In genomic region chr9:117566293-117566692, GRCm38 (mm10) we compare ENCODE assay signal across 15 mouse cellular contexts.
DNase-seq lines count a peak whose midpoint lies in the region; ATAC-seq and TF ChIP-seq lines count a peak whose summit lies in the region.
"Had no signal": no experiment of that assay in that cellular context is flagged by ENCODE, and none has a peak within 500 bp of the region (broad histone marks: within the 10 kb centered on the region; RNA-seq: fewer than 3 reads in every experiment).

No protein-coding gene starts in this region.

- DNase-seq in embryo, embryonic 11 days, result peak; percentile 37
- DNase-seq in gastrocnemius, postnatal 14 days, result peak; percentile 11
- DNase-seq in limb, embryonic 10.5 days (ENCODE audit: low spot score), result no peak
- no peak for DNase-seq in urinary bladder, postnatal 10 days (ENCODE audit: low spot score)
- DNase-seq in midbrain, postnatal 0 days (ENCODE audit: low spot score), result no peak
- DNase-seq: adrenal gland, postnatal 36 days; layer of hippocampus, postnatal 36 days; liver, embryonic 13.5 days; thymus, postnatal 4 days had no signal

- H3K4me1 ChIP-seq in heart, embryonic 16.5 days (ENCODE audit: control insufficient read depth, insufficient read depth, low read length), result no peaks in the 10 kb centered on the region
- no peaks in the 10 kb centered on the region for H3K4me1 ChIP-seq in heart, embryonic 11.5 days (ENCODE audit: control insufficient read depth, insufficient read depth, low read length)
- H3K4me1 ChIP-seq in limb, embryonic 10.5 days, result 0 out of 2 replicates have a peak, but pooled peaks cover 4% of the 10 kb centered on the region
- no peaks in the 10 kb centered on the region for H3K4me1 ChIP-seq in midbrain, postnatal 0 days (ENCODE audit: insufficient read depth, low read length)
- H3K4me1 ChIP-seq: liver, embryonic 13.5 days had no signal

- no peak overlapping the region for H3K4me2 ChIP-seq in heart, embryonic 16.5 days (ENCODE audit: low read depth, low read length)
- H3K4me2 ChIP-seq in heart, embryonic 11.5 days, result no peak overlapping the region
- H3K4me2 ChIP-seq in midbrain, postnatal 0 days (ENCODE audit: low read depth, low read length, poor library complexity, severe bottlenecking), result no peak overlapping the region
- H3K4me2 ChIP-seq: embryonic facial prominence, embryonic 13.5 days; liver, embryonic 13.5 days; stomach, embryonic 15.5 days had no signal

- intact Hi-C loops in gastrocnemius, postnatal 14 days (cut with DNase I; ENCODE audit: low total_unique reads), result no loop called here

- H3K9ac ChIP-seq in heart, embryonic 16.5 days (ENCODE audit: low read length), result no peak overlapping the region
- H3K9ac ChIP-seq in heart, embryonic 11.5 days (ENCODE audit: low read depth, low read length), result no peak overlapping the region
- H3K9ac ChIP-seq in midbrain, postnatal 0 days (replicated peaks; ENCODE audit: low read length, poor library complexity, severe bottlenecking), result no peak overlapping the region
- H3K9ac ChIP-seq: embryonic facial prominence, embryonic 13.5 days; liver, embryonic 13.5 days; stomach, embryonic 15.5 days had no signal

- peak; percentile 39; the same call in 1 of the 2 replicates for ATAC-seq in heart, embryonic 16.5 days (replicated peaks; ENCODE audit: extremely low read depth, insufficient read depth, low FRiP score)
- no peak for ATAC-seq in heart, embryonic 11.5 days (replicated peaks; ENCODE audit: insufficient number of reproducible peaks, low FRiP score, low TSS enrichment)
- no peak for ATAC-seq in midbrain, postnatal 0 days (ENCODE audit: low FRiP score)
- ATAC-seq: forebrain, embryonic 16.5 days had no signal

- TF ChIP-seq CTCF in midbrain, postnatal 0 days (IDR thresholded peaks at IDR 0.05), result no peak

- H3K9me3 ChIP-seq in heart, embryonic 16.5 days (replicated peaks; ENCODE audit: control insufficient read depth, low read length), result no peaks in the 10 kb centered on the region
- H3K9me3 ChIP-seq in heart, embryonic 11.5 days (replicated peaks; ENCODE audit: control insufficient read depth, low read length), result no peaks in the 10 kb centered on the region
- no peaks in the 10 kb centered on the region for H3K9me3 ChIP-seq in limb, embryonic 10.5 days (replicated peaks)
- no peaks in the 10 kb centered on the region for H3K9me3 ChIP-seq in midbrain, postnatal 0 days (ENCODE audit: low read length)
- H3K9me3 ChIP-seq: embryonic facial prominence, embryonic 13.5 days; liver, embryonic 13.5 days; stomach, embryonic 15.5 days had no signal

- H3K36me3 ChIP-seq in heart, embryonic 16.5 days (ENCODE audit: control insufficient read depth, insufficient read depth), result no peaks in the 10 kb centered on the region
- H3K36me3 ChIP-seq in heart, embryonic 11.5 days (ENCODE audit: control insufficient read depth, insufficient read depth, low read length), result no peaks in the 10 kb centered on the region
- no peaks in the 10 kb centered on the region for H3K36me3 ChIP-seq in limb, embryonic 10.5 days
- no peaks in the 10 kb centered on the region for H3K36me3 ChIP-seq in midbrain, postnatal 0 days (ENCODE audit: insufficient read depth, low read length)
- H3K36me3 ChIP-seq: embryonic facial prominence, embryonic 13.5 days; liver, embryonic 13.5 days; stomach, embryonic 15.5 days had no signal

- no peak overlapping the region for H3K4me3 ChIP-seq in heart, embryonic 16.5 days (ENCODE audit: low read length)
- H3K4me3 ChIP-seq in heart, embryonic 11.5 days (ENCODE audit: low read depth, low read length), result no peak overlapping the region
- H3K4me3 ChIP-seq in limb, embryonic 10.5 days, result no peak overlapping the region
- H3K4me3 ChIP-seq in midbrain, postnatal 0 days (ENCODE audit: low read depth, low read length), result no peak overlapping the region
- H3K4me3 ChIP-seq: embryonic facial prominence, embryonic 13.5 days; liver, embryonic 13.5 days; myocyte; stomach, embryonic 15.5 days had no signal

- 65% methylated on average over 10 of the region's 10 CpGs for WGBS in heart, embryonic 16.5 days
- WGBS in heart, embryonic 11.5 days (ENCODE audit: insufficient replicate concordance), result 66% methylated on average over 10 of the region's 10 CpGs
- 77% methylated on average over 10 of the region's 10 CpGs for WGBS in limb, embryonic 10.5 days
- 86% methylated on average over 10 of the region's 10 CpGs for WGBS in midbrain, postnatal 0 days

- H3K27ac ChIP-seq in heart, embryonic 16.5 days (ENCODE audit: low read length), result no peak overlapping the region
- H3K27ac ChIP-seq in heart, embryonic 11.5 days (ENCODE audit: low read depth, low read length), result no peak overlapping the region
- H3K27ac ChIP-seq in limb, embryonic 10.5 days, result peak overlapping the region; percentile 32; the same call in 1 of the 2 replicates
- H3K27ac ChIP-seq in midbrain, postnatal 0 days (ENCODE audit: low read depth, low read length), result no peak overlapping the region
- H3K27ac ChIP-seq: embryonic facial prominence, embryonic 13.5 days; liver, embryonic 13.5 days; stomach, embryonic 15.5 days had no signal

- H3K27me3 ChIP-seq in heart, embryonic 16.5 days (ENCODE audit: control insufficient read depth, insufficient read depth, low read length), result no peaks in the 10 kb centered on the region
- no peaks in the 10 kb centered on the region for H3K27me3 ChIP-seq in heart, embryonic 11.5 days (ENCODE audit: control insufficient read depth, insufficient read depth, low read length)
- H3K27me3 ChIP-seq in limb, embryonic 10.5 days (ENCODE audit: low read depth, poor library complexity, severe bottlenecking), result no peaks in the 10 kb centered on the region
- H3K27me3 ChIP-seq in midbrain, postnatal 0 days (ENCODE audit: insufficient read depth, low read length), result no peaks in the 10 kb centered on the region
- H3K27me3 ChIP-seq: embryonic facial prominence, embryonic 13.5 days; liver, embryonic 13.5 days; stomach, embryonic 15.5 days had no signal

Comparison
In these comparisons a context has a peak if more than half of its experiments do, and no peak if none do; other contexts are left out.
1. DNase-seq: peak in embryo, embryonic 11 days (single experiment) and gastrocnemius, postnatal 14 days (single experiment); none in limb, embryonic 10.5 days (single experiment), urinary bladder, postnatal 10 days (single experiment) and midbrain, postnatal 0 days (single experiment).